Mouse (Mus musculus) spleen, adult 18-20 months (tissue): ENCODE data around the gene Usp8.

Experiments used
- DNase-seq, 2 experiments: peaks; one replicate each; pipeline ENCODE4 v3.0.0; 2022; ENCODE audit warnings: mixed read lengths in 2 of 2

The Usp8 gene

DNA sequence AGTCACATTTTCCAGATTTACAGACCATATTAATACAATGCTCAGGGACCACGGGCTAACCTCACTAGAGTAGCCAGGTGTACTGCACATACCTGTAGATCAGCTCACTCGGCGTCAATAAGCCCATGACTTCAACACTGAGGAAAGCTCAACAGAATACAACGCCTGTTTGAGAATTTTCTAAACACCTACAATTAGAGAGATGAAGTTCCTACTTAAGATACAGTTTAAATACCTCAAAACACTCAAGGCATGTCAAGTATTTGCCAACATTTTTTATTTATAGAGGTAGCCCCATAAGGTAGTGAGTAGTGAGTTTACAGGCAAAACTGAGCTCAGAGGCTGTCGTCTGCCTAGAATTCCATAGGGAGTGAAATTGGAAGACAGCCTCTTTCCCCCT is 36.3 kb downstream of the Usp8 start:
- no peak for DNase-seq

DNA sequence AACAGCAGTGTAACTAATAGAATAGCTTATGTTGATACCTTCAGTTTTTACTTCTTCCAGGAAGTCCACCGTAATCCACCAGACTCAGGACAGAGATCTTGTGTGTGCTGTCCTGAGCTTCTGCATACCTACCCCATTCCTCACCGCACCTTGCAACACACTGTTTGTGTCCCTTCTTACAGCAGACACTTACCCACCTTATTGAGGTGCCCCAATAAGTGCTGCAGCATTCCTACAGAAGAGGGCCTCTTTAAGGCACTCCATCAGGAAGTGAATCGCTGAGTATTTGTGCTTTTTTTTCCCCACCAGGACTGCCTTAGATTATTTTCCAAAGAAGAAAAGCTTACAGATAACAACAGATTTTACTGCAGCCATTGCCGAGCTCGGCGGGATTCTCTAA is 48.5 kb downstream of the Usp8 start:
- no peak for DNase-seq

DNA sequence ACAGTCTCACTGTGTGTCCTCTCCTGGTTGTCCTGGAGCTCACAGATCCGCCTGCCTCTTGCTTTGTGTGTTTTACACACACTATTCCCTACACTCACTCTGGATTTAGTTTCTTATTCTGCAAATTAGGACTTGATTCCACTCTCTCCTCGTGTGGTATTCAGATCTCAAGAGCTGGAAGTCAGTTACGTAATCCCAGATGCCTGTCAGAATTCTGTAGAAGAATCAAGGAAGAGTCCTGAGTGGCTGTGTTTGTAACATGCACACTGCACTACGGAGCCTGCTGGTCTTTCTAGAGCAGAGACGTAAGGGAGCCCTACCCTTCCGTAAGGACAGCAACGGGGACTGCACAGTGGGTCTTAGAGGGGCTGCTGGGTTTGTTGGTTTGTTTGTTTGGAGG is 52.2 kb downstream of the Usp8 start:
- DNase-seq: no peak

DNA sequence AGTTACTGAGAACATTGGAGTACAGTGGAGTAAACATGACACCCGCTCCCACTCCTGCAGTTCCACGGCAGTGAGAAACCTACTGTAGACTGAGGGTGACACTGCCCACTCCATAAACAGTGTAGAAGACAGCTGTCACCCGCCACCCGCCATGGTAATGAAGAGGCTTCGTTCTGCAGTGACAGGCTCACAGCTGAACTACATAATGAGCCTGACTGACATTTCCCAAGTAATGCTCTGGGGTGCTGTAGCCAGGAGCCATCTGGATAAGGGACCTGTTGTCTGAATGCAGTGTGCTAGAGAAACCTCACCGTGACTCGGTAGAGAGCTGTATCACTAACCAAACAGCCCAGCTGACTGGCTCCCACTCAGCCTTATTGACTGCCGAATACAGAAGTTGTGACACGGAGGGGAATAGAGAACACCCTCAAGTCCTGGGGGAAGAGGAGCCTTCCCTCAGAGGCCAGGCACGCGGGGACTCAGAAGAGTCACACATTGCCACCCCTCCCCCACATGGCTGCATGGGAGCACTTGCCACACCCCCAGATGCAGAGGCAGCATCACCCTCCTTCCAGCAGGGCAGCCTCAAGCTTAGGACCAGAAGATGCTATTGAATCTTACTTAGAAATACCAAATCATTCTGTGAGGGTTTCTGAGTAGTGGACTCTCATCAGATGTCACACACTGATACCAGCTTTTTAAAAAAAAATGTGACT is 58.9 kb downstream of the Usp8 start:
- DNase-seq: no peak

DNA sequence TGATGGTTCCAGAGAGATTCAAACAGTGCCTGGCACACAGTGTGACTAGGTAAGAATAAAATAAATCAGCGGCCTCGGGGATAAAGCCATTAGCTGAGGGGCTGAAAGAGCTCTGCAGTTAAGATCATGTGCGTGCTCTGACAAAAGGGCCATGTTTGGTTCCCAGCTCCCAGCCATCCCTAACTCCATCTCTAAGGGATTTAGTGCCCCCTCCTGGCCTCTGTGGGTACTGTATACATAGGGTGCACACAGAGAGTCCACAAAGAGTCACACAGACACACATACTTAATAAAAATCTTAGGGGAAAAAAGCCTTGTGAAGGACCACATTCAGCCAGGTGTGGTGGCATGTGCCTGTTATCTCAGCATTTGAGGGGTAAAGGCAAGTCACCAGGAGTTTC is 60.5 kb downstream of the Usp8 start:
- no peak for DNase-seq

DNA sequence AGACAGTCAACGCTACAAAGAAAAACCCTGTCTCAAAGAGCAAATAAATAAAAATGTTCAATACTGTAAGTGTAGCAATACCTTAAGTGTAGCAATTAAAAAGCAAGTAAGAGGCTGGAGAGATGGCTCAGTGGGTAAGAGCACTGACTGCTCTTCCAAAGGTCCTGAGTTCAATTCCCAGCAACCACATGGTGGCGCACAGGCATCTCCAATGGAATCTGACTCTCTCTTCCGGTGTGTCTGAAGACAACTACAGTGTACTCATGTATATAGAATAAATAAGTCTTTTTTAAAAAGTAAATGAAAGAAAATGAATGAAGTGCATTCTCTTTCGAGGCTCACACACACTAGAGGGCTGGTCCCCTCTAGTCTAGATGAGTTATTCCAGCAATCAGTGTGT is 61.1 kb downstream of the Usp8 start:
- DNase-seq: no peak

DNA sequence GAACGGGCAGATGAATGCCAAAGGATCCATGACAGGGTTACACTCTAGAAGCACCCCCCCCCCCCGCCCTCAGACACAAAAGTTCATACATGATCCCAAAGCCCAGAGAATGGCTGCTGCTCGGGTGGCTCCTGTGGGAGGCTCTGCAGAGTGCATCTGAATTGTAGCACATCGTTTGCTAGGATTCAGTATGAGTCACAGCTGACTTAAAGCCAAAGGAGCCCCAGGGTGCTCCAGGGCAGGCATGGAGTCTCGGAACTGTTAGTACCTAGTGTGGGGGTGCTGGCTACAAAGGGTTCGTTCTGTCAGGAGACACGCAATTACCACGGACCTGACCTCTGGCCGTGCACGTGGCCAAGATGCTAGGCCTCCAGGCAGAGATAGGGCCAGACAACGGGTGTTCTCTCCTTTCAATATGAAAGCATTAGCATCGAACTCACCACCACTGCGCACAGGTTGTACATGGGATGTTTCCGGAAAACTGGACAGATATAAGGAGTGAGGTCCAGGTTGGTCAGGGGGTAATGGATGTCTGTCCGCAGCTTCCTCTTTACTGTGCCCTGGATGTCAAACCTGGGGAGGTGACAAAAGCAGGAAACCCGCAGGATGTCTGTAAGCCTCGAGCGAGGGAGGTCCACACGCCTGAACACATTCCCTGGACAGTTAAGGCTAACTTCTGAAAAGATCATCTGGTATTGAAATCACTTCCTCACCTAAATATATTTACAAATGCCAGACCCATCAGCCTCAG is 62.5 kb downstream of the Usp8 start:
- DNase-seq: no peak

DNA sequence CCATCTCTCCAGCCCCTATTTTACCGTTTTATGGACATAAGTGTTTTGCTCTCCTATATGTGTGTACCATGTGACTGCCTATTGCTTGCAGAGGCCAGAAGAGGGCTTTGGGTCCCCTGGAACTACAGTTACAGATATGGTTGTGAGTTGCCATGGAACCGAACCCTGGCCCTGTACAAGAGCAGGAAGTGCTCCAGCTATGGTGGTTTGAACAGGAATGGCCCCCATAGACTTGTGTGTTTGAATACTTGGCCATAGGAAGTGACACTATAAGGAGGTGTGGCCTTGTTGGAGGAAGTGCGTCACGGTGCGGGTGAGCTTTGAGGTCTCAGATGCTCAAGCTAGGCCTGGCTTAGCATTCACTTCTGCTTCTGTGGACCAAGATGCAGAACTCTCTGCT is 65.1 kb downstream of the Usp8 start:
- DNase-seq: no peak

DNA sequence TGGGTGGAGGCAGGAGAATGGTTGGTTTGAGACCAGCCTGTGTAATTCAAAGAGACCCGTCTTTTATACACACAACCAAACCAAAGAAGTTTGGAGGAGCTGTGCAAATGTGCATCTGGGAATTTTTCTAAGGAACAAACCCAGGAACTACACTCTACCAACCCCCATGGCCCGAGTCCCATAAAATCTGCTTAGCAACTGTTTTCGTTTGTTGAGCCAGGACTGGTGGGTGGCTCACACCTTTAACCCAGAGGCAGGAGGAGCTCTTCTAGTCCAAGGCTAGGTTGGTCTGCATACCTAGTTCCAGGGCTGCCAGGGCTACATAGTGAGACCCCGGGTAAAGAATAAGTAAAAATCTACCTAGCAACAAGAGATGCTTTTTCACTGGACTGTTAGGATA is 68.8 kb downstream of the Usp8 start:
- DNase-seq: no peak

DNA sequence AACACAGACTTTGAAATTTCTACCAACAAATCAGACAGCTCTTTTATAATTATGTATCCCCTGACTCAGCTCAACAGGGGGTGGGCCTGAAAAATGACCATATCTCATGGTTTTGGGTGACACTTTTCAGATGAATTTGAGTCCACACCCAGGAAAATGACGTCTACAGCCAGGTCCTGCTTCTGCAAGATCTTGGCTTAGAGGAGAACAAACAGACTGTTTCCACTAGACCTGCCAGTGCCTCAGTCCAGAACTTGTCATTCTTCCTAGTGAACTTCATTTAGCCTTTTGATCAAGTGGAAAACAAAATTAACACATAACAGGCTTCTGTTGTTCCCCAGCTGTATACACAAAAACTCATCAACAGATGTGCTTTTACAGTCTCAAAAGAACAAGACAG is 69.3 kb downstream of the Usp8 start:
- no peak for DNase-seq

DNA sequence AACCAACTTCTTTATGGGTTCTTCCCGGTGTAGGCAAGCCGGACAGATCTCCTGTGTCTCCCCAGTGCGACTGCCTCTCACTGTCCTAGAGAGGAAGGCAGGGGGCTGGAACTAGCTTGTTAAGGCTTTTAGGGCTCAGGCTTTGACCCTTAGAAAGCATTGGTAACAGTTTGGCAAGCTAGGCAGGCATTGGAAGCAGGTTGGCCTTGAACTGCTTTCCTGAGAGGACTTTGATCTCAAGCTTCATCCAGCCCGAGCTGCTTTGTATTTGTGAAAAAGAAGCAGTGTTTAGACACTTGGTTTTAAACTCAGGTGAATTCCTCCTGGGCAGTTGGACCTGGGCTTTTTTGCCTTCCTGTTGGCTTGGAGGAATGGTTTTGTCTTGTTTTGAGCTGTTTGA is 71.7 kb downstream of the Usp8 start:
- DNase-seq: no peak

DNA sequence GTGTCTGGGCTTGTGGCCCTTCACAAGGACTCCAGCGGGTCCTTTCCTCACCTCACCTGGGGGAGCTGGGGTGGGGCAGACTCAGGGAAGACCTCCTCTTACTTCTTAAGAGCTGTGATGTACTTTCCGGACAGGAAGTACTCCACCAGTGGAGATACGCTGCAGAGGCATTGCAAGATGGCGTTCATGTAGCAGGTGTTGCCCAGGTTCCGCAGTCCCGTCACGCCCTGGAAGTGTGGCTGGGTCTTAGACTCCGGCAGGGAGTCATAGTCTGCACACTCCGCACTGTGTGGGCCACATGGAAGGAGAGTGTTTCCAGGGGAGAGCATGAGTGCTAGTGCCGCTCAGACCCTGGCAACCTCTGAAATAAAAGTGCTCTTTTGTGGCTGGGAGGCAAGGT is 73.2 kb downstream of the Usp8 start:
- DNase-seq: no peak

DNA sequence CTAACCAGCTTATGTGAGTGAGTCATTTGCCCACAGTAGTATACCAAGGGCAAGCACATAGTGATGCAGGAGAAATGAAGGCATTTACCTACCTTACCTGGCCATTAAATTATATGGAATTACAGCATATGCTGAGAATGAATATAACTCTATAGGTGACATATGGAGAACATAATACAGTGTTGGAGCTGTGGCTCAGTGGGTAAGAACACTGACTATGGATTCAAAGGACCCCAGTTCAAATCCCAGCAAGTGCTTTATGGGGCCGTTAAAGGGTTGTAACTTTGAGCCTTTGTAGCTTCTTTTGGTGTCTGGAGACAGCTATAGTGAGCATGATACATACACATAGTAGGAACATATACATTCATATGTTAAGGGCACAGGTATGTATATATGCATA is 74.3 kb downstream of the Usp8 start:
- no peak for DNase-seq

DNA sequence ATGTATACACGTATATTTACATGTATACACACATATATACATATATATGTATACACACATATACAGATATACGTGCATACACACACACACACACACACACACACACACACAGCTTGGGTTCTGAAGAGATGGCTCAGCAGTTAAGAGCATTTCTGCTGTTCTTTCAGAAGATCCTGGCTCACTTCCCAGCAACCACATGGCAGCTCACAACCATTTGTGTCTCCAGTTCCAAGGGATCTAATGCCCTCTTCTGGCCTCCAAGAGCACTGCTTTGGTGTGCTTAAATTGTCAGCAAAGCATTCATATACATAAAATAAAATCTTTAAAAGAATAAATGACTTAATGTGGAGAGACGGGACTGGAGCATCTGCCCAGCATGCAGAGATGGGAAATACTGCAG is 75.3 kb downstream of the Usp8 start:
- DNase-seq: no peak

DNA sequence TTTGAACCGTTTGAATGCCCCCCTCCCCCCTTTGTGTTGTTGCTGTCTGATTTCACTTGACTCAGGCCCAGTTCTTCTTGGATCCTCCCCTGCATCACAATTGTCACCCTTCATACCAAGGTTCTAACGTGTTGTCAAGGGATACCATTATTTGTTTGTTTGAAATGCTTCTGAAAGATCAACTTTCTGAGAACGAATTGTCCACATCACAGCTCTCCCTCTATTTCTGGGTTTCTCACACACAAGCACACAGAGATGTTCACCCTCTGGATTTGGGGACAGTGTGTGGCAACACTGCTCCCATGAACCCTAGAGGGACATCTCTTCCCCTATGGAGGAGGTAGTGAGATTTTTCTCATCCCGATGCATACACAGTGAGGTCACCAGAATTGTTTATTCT is 76.2 kb downstream of the Usp8 start, which contains the start of gene Usp50:
Gene Usp50, minus strand, starts transcription at position 101 of the 400 bp plus-strand sequence.
- no peak for DNase-seq

DNA sequence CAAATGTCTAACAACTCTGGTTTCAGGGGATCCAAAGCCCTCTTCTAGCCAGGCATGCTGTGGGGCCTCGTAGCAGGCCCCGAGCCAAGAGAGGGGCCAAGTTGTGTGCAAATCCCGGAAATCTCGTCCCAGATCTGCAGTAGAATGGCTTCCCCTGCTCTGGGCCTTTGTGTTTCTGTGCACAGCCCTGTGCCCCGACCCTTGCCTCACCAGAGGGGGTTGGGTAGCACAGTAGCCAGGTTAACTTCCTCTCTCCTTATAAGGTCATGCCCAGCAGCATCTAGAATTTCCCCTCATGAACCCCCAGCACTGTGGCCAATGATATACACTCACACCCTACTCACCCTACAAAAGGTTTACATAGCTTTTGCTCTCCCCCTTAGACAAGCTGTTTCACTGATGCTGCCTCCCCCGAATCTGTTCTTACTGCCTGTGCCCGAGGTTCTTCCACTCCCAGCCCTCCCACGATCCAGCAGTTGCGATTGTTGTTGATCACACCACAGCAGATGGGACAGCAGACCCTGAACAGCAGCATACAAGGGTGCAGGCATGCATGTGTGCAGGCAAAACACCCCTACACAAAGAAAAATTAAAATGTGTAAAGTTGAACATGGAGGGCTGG is 80.7 kb downstream of the Usp8 start:
- no peak for DNase-seq

DNA sequence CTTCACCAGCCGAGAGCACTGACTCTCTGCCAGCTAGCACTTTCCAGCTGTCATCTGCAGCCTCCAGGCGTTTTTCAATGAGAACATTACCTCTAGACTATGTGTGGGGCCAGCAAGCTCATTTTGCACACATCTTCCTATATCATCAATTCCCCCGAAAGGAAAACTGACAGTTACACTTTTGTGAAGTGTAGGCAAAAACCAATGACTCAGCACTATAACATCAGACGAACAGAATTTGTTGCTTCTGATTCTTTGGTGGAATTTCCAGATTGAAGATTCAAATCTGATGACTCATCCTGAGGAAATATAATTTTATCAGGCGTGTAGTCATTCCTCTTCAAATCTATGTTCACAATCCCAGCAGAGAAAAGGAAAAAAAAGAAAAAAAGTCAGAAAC is 85.5 kb downstream of the Usp8 start:
- DNase-seq: no peak

DNA sequence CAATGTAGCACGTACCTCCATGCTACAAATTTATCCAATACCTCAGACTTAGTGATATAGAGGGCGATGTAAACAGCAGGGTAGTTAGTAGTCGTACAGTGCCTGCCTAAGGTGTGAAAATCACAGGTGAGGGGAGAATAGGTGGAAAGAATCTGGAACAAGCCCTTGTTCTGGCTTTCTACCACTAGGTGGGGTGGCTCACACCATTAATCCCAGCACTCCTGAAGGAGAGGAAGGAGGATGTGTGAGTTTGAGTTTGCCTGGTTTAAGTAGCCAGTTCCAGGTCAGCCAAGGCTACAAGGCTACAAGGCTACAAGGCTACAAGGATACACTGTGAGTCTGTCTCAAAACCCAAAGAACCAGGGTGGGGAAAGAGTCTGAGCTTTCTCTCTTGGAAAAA is 88.6 kb downstream of the Usp8 start:
- no peak for DNase-seq

DNA sequence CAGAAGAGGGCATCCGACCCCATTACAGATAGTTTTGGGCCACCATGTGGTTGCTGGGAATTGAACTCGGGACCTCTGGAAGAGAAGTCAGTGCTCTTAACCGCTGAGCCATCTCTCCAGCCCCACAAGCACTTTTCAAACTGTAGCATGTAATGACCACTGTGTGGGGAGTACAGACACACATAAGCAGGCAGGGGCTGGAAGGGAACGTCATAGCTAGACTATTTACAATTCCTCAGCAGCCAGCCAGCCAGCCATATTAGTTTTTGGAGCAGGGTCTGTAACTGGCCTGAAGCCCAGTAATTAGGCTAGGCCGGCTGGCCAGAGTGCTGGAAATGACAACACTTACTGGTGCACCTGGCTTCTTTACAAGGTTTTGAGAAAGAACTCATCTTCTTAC is 91.3 kb downstream of the Usp8 start:
- no peak for DNase-seq

DNA sequence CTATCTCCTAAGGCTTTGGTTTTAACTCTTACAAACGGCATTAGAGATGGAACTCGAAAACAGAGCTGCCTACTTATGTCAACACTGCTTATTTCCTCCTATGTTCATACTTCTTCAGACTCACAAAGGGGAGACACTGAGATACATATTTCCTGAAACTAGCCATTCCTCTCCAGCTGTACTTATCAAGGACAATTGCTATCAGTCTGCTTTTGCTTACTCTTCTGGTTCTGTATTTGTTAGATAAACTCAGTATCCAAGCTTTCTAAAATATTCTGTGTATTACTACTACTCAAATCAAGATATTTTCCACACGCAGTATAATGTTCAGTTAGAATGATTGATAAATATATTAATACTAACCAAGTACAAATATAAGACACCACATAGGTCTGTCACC is 94.9 kb downstream of the Usp8 start:
- no peak for DNase-seq
